9 mouse cellular contexts compared by ENCODE assay signal in the genomic region with DNA sequence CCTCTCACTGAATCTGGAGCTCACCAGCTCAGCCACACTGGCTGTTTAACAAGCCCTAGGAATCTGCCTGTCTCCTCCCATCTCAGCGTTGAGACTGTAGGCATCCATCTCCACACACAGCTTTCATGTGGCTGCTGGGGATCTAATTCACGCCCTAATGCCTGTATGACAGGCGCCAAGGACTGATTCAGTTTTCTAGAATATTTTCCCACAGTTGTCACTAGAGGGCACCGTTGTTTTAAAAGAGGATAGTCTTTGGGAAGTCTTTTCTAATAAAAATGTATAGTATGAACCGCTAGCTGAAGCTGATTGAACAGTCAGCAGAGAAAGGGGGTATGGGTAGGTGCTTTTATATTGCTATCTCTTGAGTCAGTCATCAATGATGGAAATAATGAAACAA. TPM values are rescaled to one million over a fixed set of nuclear protein-coding genes. Genes with fewer than 3 reads are reported as not detected.
A peak's percentile ranks its signal among the peaks of the same experiment; 100 is the strongest.
DNase-seq lines count a peak whose midpoint lies in the region; ATAC-seq and TF ChIP-seq lines count a peak whose summit lies in the region.
"Had no signal": no experiment of that assay in that cellular context is flagged by ENCODE, and none has a peak within 500 bp of the region (broad histone marks: within the 10 kb centered on the region; RNA-seq: fewer than 3 reads in every experiment).

No protein-coding gene starts in this region.

- ATAC-seq in hindbrain, postnatal 0 days, result peak; percentile 79

- no peaks in the 10 kb centered on the region for H3K27me3 ChIP-seq in hindbrain, postnatal 0 days (ENCODE audit: insufficient read depth, low read length)
- H3K27me3 ChIP-seq: lung, embryonic 15.5 days had no signal

- peak; percentile 22 to 48 for DNase-seq in kidney, postnatal 36 days
- no peak for DNase-seq in kidney, adult 11 months
- DNase-seq in MEL-GATA-1-ER (ENCODE audit: extremely low read depth, low read depth), result peak; percentile 16
- DNase-seq in c-Kit-positive CD71-positive TER-119-positive erythroid progenitor cells, embryonic 14.5 days (ENCODE audit: low spot score), result peak; percentile 62
- peak; percentile 84 for DNase-seq in hindbrain, postnatal 0 days (ENCODE audit: low spot score)
- peak; percentile 77 for DNase-seq in lung, postnatal 36 days
- no peak for DNase-seq in spleen, adult 18-20 months
- no peak for DNase-seq in ovary, postnatal 36 days (ENCODE audit: low spot score)

- no peak overlapping the region for H3K27ac ChIP-seq in hindbrain, postnatal 0 days
- H3K27ac ChIP-seq: lung, embryonic 15.5 days had no signal

- no peak overlapping the region for H3K9ac ChIP-seq in hindbrain, postnatal 0 days (replicated peaks; ENCODE audit: low read length)
- H3K9ac ChIP-seq: lung, embryonic 15.5 days had no signal

- TF ChIP-seq CTCF in hindbrain, postnatal 0 days (IDR thresholded peaks at IDR 0.05; ENCODE audit: low read depth), result peak; percentile 68

- no peak overlapping the region for H3K4me3 ChIP-seq in hindbrain, postnatal 0 days (ENCODE audit: low read length)
- H3K4me3 ChIP-seq: lung, embryonic 15.5 days had no signal

- H3K4me1 ChIP-seq in hindbrain, postnatal 0 days (ENCODE audit: insufficient read depth, low read length), result no peaks in the 10 kb centered on the region
- H3K4me1 ChIP-seq: lung, embryonic 15.5 days had no signal

- 16% methylated on average over 5 of the region's 5 CpGs for WGBS in hindbrain, postnatal 0 days

- H3K9me3 ChIP-seq in hindbrain, postnatal 0 days (ENCODE audit: low read length), result no peaks in the 10 kb centered on the region
- H3K9me3 ChIP-seq: lung, embryonic 15.5 days had no signal

- H3K36me3 ChIP-seq in hindbrain, postnatal 0 days (ENCODE audit: insufficient read depth, low read length), result no peaks in the 10 kb centered on the region
- H3K36me3 ChIP-seq: lung, embryonic 15.5 days had no signal

- no peak overlapping the region for H3K4me2 ChIP-seq in hindbrain, postnatal 0 days (ENCODE audit: low read depth, low read length)
- H3K4me2 ChIP-seq: lung, embryonic 15.5 days had no signal

RNA-seq across cellular contexts. Expression of a gene that starts 34.1 kb away (rescaled TPM):
- total RNA-seq in hindbrain, postnatal 0 days (2014; rRNA removed), result 11.7 and 13.1 TPM in 2 replicates
- polyA plus RNA-seq in hindbrain, postnatal 0 days (2015; fragmentation: Nextera tagmentation; extraction: Ambion mirVana), result 60.0 and 61.4 TPM in 2 replicates

Comparison
In these comparisons a context has a peak if more than half of its experiments do, and no peak if none do; other contexts are left out.
1. DNase-seq: peak in kidney, postnatal 36 days (2 of 2), MEL-GATA-1-ER (single experiment), c-Kit-positive CD71-positive TER-119-positive erythroid progenitor cells, embryonic 14.5 days (single experiment), hindbrain, postnatal 0 days (single experiment) and lung, postnatal 36 days (single experiment); none in kidney, adult 11 months (single experiment), spleen, adult 18-20 months (0 of 2) and ovary, postnatal 36 days (single experiment).